Mouse (Mus musculus) left cerebral cortex, adult 2 months (tissue): Measurements from ENCODE around the gene Elobl. TPM values are rescaled to one million over a fixed set of nuclear protein-coding genes. Genes with fewer than 3 reads are reported as not detected.

ENCODE experiments used
- DNase-seq, 2 experiments: peaks; one replicate each; pipeline ENCODE4 v3.0.0; 2021 to 2022; ENCODE audit warnings: low spot score in 2 of 2, mixed read lengths in 1 of 2; ENCODE audit errors: extremely low spot score in 1 of 2
- H3K27ac ChIP-seq: fragments of 200-600 bp; 2 replicates; pipeline ENCODE4 v1.8.1; 2022
- H3K4me3 ChIP-seq: fragments of 200-600 bp; 2 replicates; pipeline ENCODE4 v1.8.1; 2022
- CTCF ChIP-seq: fragments of 200-600 bp; IDR thresholded peaks from 2 replicates; pipeline ENCODE4 v1.8.1; 2022; ENCODE audit warnings: antibody characterized with exemption, mild to moderate bottlenecking, moderate library complexity
- intact Hi-C: fragments of 180-260 bp; cut with DNase I; formaldehyde crosslinking; loops from one replicate; pipeline ENCODE4 v1.15.1; 2025
- long read RNA-seq, 2 experiments: library from polyadenylated mRNA; stranded (forward); transcript quantifications; one replicate each; pipeline ENCODE4 v2.0.0; 2021; ENCODE audit warnings: borderline mapping rate in 2 of 2
- total RNA-seq, 2 experiments: library from RNA; stranded (reverse); gene quantifications; 2 replicates each; pipeline ENCODE4 v1.2.3; 2021

Gene Elobl
- total RNA-seq: not detected
- long read RNA-seq, experiment 1: 0 reads
- long read RNA-seq, experiment 2: 0 reads

DNA sequence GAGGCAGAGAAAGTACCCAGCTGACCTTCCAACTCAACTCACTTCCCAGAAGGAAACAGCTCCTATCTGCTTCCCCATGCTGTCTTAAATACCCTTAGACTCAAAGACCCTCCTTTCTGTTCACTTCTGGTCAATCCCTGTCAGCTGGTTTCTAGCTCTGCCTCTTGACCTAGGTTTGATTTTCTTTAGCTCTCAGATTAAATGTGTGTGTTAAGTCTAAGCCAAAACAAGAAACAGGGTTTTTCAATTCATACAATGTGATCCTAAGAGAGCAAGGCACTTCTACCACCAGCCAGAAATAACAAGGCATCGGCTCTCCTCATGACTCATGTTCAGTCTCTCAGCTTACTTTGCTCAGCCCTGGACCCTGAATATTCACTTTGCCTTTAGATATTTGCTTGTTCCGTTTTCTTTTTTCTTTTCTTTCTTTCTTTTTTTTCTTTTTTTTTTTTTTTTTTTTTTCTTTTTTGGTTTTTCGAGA lies at the start of gene Elobl:
Gene Elobl, minus strand, starts transcription at position 51 of the 481 bp plus-strand sequence.
- no peak for DNase-seq
- Histone ChIP-seq H3K4me3 (no peak within 1 kb of the TSS), H3K27ac (no peak within 1 kb of the TSS)
- intact Hi-C loops: no loop called here
- no peak for TF ChIP-seq CTCF

DNA sequence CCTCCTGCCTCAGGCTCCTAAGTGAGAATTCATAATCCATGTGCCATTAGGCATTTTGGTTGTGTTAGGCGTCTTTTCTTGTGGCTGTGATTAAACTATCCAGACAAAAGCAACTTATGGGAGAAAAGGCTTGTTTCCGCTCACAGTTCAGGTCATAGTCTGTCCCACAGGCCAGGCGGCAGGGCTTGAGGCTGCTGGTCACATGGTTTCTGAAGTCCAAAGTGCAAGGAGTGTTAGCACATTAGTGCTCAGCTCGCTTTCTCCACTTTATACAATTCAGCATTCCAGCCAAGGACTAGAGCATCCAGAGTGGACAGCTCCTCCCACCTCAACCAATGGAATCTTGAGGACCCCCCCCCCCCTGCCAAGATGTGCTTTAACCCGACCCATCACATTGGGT lies 45.5 kb upstream of the Elobl start:
- Histone ChIP-seq H3K27ac (no peak overlapping the region), H3K4me3 (no peak overlapping the region)
- intact Hi-C loops: no loop called here
- DNase-seq: no peak
- TF ChIP-seq CTCF: no peak

DNA sequence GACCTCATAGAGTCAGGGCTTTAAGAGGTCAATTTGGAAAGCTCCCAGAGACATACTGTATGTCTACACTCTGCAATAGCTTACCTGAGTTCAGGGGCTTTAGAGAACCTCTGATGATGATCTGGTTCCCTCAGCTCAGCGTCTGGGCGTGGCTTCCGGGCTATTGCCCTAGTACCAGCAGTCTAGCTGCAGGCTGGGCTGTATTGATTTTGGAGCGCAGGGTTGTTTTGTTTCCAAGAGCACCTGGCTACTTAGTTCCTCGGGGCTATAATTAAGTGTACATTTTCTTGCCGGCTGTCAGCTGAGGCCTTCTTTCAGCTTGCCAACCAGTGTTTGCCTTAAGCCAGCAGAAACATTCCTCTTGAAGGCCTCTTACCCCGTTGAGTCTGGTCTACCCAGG lies 42.8 kb upstream of the Elobl start:
- Histone ChIP-seq H3K27ac (no peak overlapping the region), H3K4me3 (no peak overlapping the region)
- intact Hi-C loops: no loop called here
- DNase-seq: no peak
- no peak for TF ChIP-seq CTCF

DNA sequence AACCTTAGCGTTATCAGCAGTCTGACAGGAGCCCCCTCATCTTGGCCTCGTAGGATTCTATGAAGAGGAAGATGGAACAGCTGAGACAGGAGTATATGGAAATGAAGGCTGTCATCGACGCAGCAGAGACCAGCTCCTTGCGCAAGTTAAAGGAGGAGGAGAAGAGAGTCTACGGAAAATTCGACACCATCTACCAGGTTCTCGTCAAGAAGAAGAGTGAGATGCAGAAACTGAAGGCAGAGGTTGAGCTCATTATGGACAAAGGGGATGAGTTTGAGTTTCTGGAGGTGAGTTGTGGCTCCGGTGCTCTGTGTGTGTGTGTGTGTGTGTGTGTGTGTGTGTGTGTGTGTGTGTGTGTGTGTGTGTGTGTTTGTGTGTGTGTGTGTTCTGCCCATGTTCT lies 42.3 kb upstream of the Elobl start:
- DNase-seq: no peak
- no peak overlapping the region for H3K4me3 ChIP-seq
- intact Hi-C loops: no loop called here
- no peak for TF ChIP-seq CTCF
- H3K27ac ChIP-seq: no peak overlapping the region

DNA sequence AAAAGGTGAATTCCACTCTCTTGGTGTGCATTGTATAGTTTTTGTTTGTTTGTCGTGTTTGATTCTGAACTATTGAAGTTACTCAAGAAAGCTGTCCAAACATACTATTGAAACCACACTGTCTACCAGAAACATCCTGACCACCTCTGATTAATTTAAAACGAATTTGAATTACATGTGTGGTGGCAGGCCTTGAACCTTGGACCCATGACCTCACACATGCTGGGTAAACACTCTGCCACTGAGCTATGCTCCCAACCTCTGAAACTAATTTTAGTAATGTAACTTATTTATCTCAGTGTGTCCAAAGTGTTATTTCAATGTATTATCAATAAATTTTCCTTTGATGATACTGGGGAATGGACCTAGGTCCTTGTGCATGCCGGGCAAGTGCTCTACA lies 40.9 kb upstream of the Elobl start:
- intact Hi-C loops: no loop called here
- no peak overlapping the region for H3K4me3 ChIP-seq
- no peak for DNase-seq
- no peak overlapping the region for H3K27ac ChIP-seq
- TF ChIP-seq CTCF: no peak

DNA sequence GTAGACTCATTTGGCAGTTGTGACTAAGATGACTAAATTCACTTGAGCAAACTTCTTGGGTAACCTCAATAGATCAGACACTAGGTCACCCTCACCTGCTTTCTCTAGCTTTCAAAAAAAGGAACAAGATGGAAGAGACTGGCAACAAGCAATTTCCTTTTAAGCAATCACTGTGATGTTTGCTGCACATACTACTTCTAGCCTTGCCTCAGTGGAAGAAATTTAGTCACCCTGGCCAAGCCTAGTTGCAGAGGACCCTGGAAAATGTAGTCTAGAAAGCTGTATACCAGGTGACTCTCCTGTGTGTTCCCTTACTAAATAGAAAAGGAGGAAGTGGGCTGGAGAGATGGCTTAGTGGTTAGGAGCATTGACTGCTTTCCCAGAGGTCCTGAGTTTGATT lies 39.7 kb upstream of the Elobl start:
- intact Hi-C loops: no loop called here
- no peak for TF ChIP-seq CTCF

DNA sequence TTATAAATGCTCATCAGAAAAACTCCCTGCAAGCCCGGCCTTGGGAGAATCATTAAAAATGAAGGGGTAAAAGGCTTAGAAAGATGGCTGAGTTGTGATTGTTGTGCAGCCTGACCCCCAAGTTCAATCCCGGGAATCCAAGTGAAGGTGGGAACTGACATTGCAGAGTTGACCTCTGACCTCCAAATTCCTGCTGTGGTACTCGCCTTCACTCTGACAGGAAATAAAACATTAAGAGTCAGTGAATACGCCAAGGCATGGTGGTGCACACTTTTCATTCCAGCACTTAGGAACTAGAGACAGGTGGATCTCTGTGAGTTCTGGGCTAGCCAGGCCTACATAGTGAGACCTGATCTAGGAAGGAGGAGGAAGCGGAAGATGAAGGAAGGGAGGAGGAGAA lies 38.7 kb upstream of the Elobl start:
- TF ChIP-seq CTCF: no peak
- H3K27ac ChIP-seq: no peak overlapping the region
- intact Hi-C loops: no loop called here

More for the DNA sequence above, 39.7 kb upstream of the Elobl start:
- H3K4me3 ChIP-seq: no peak overlapping the region
- no peak for DNase-seq
- no peak overlapping the region for H3K27ac ChIP-seq

DNA sequence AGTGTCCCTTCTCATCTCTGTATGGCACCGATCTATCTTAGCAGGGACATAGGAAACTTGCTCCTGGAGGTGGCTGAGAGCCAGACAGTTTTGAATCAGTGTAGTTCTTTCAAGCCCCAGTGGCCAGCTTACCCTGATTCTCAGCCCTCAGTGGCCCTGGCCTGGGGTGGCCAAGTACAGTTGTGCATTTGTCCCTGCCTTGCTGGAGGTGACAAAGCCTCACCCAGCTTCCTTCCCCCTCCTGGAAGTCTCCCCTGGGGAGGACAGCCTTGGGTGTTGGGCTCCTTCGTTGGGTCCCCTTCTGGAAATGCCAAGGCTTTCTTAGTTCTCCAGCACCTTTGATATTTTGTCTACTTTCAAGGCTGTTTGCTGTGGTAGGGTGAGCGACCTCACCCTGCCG lies 37.0 kb upstream of the Elobl start:
- no peak for TF ChIP-seq CTCF
- intact Hi-C loops: no loop called here
- Histone ChIP-seq H3K27ac (no peak overlapping the region), H3K4me3 (no peak overlapping the region)
- DNase-seq: no peak

More for the DNA sequence above, 38.7 kb upstream of the Elobl start:
- no peak for DNase-seq
- H3K4me3 ChIP-seq: no peak overlapping the region

DNA sequence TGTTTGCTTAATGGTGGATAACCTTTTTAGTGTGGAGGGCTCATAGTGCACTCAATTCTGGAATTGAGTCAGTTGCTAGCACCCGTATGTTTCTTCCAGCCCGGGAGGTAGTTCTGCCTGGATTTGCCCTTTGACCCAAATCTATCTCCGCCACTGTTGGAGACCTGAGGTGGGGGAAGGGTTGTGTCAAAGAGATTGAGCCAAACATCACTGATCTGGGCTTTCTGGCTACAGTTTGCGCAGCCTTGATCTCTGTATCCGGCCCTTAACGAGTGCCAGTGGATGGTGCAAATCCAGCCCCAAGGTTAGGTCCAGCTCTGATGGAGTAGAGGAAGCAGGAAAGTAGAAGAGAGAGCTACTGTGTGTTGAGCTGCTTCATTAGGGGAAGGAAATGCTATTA lies 36.3 kb upstream of the Elobl start:
- intact Hi-C loops: no loop called here
- peak overlapping the region; percentile 32; the same call in 1 of the 2 replicates for H3K27ac ChIP-seq
- H3K4me3 ChIP-seq: no peak overlapping the region
- TF ChIP-seq CTCF: no peak
- no peak for DNase-seq

DNA sequence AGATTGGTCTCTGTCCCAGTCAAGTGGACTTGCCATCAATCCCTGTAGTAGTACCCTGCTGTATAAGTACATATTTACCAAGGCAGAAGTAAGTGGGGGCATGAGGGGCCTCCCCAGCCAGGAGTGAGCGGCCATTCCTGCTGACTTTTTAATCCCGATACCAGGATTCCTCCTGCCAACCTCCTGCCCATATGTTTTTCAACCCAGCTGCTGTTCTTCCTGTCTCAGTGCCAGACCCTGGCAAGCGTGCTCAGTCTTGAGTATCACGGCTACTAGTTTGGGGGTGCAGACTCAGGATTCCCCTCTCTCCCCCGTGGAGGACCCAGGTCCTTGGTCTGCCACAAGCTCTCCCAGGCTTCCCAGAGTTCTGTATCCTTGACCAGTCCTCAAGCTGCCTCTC lies 35.9 kb upstream of the Elobl start:
- no peak for TF ChIP-seq CTCF
- Histone ChIP-seq H3K27ac (peak overlapping the region; percentile 32; the same call in 1 of the 2 replicates), H3K4me3 (no peak overlapping the region)
- intact Hi-C loops: no loop called here
- no peak for DNase-seq

DNA sequence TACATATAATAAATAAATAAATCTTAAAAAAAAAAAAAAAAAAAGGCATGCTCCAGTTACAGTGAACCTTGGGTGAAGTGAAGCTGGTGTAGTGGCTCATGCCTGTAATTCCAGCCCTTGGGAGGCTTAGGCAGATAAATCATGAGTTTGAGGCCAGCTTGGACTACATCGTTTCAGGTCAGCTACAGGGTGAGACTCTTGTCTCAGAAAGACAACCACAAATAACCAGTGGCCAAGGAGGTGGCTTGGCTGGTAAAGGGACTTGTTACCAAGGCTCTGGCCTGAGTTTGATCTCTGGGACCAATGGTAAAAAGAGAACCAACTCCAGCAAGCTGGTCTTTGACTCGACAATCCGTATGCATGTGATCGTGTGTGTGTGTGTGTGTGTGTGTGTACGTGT lies 35.3 kb upstream of the Elobl start:
- H3K27ac ChIP-seq: no peak overlapping the region
- H3K4me3 ChIP-seq: no peak overlapping the region
- DNase-seq: no peak
- no peak for TF ChIP-seq CTCF
- intact Hi-C loops: no loop called here

DNA sequence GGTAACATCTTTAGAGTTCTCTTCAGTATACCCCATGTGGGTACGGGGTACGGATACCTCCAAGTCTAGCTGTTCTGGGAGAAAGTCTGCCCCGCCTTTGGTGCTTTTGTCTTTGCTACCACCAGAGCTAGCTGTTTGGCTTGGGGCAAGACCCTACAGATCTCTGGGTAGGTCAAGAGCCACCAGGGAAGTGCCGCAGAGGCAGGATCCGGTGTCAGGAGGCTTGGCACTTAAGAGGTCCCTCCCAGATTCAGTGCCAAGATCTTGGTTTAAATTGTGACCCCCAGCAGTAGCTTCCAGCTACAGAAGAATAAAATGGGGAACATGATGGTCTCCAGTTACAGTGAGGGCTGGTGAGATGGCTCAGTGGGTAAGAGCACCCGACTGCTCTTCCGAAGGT lies 34.8 kb upstream of the Elobl start:
- no peak for DNase-seq
- intact Hi-C loops: no loop called here

DNA sequence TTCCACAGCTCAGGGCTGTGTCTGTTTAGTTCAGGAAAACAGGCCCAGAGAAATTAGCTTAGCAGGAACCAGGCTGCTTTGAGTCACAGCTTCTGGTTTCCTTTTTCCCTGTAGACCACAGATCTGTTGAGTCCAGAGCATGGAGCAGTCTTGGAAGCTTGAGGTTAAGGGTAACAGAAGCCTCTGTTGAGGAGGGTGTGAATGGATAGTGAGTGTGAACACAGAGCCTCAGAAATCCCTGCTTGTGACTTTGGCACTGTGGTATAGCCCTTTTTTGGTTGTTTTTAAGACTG lies 33.7 kb upstream of the Elobl start:
- no peak for DNase-seq
- TF ChIP-seq CTCF: no peak
- Histone ChIP-seq H3K4me3 (peak overlapping the region; percentile 49; the same call in 1 of the 2 replicates), H3K27ac (no peak overlapping the region)
- intact Hi-C loops: no loop called here

More for the DNA sequence above, 34.8 kb upstream of the Elobl start:
- Histone ChIP-seq H3K4me3 (peak overlapping the region; percentile 14; the same call in 1 of the 2 replicates), H3K27ac (no peak overlapping the region)
- TF ChIP-seq CTCF: no peak
